Mouse (Mus musculus) embryonic facial prominence, embryonic 14.5 days (tissue): ENCODE results near the gene Rundc3b. TPM values are rescaled to one million over a fixed set of nuclear protein-coding genes. Genes with fewer than 3 reads are reported as not detected.
A peak's percentile ranks its signal among the peaks of the same experiment; 100 is the strongest.

Source experiments
- ATAC-seq: fragments of 200-750 bp; cut with Nextera tagmentation; 2 replicates; pipeline ENCODE4 v1.8.0; 2017; ENCODE audit warnings: low read depth, moderate number of reproducible peaks, moderate TSS enrichment
- DNase-seq: peaks from one replicate; pipeline ENCODE4 v3.0.0-alpha.2; 2015; ENCODE audit warnings: low spot score
- H3K27ac ChIP-seq: fragments of 300-500 bp; sonication (generic); replicated peaks from 2 replicates; pipeline ENCODE4 v1.5.1; 2014; ENCODE audit warnings: low read depth, mild to moderate bottlenecking, low read length, moderate library complexity
- H3K27me3 ChIP-seq: fragments of 300-500 bp; sonication (generic); replicated peaks from 2 replicates; pipeline ENCODE4 v1.6.1; 2014; ENCODE audit warnings: low read length; ENCODE audit not compliant: control insufficient read depth, insufficient read depth
- H3K36me3 ChIP-seq: fragments of 300-500 bp; sonication (generic); 2 replicates; pipeline ENCODE4 v1.6.1; 2014; ENCODE audit warnings: low read length, mixed read lengths; ENCODE audit not compliant: control insufficient read depth, insufficient read depth
- H3K4me1 ChIP-seq: fragments of 300-500 bp; sonication (generic); 2 replicates; pipeline ENCODE4 v1.6.1; 2014; ENCODE audit warnings: antibody characterized with exemption, low read length; ENCODE audit not compliant: control insufficient read depth, insufficient read depth
- H3K4me2 ChIP-seq: fragments of 300-500 bp; sonication (generic); 2 replicates; pipeline ENCODE4 v1.6.1; 2014; ENCODE audit warnings: low read depth, mild to moderate bottlenecking, low read length, moderate library complexity, mixed read lengths
- H3K4me3 ChIP-seq: fragments of 300-500 bp; sonication (generic); 2 replicates; pipeline ENCODE4 v1.5.1; 2014; ENCODE audit warnings: low read depth, mild to moderate bottlenecking, low read length
- H3K9ac ChIP-seq: fragments of 300-500 bp; sonication (generic); 2 replicates; pipeline ENCODE4 v1.6.1; 2014; ENCODE audit warnings: low read depth, mild to moderate bottlenecking, low read length, moderate library complexity, mixed read lengths
- H3K9me3 ChIP-seq: fragments of 300-500 bp; sonication (generic); 2 replicates; pipeline ENCODE4 v1.6.1; 2016; ENCODE audit warnings: low read length; ENCODE audit not compliant: control insufficient read depth
- WGBS: fragments of 180-500 bp; shearing (Covaris S2); extraction: QIAGEN DNeasy Blood & Tissue Kit; methylation state at CpG from one replicate; pipeline ENCODE4 v1.1.7; 2014; 5-methylcytosine and 5-hydroxymethylcytosine counted together
- polyA plus RNA-seq: library from polyadenylated mRNA; unstranded; fragments of >200 nt; fragmentation: Nextera tagmentation; extraction: Ambion mirVana; gene quantifications from 2 replicates; pipeline ENCODE4 v1.2.1, GENCODE M21; 2014

Rundc3b gene
- 4.2 and 5.4 TPM in 2 replicates for polyA plus RNA-seq

DNA sequence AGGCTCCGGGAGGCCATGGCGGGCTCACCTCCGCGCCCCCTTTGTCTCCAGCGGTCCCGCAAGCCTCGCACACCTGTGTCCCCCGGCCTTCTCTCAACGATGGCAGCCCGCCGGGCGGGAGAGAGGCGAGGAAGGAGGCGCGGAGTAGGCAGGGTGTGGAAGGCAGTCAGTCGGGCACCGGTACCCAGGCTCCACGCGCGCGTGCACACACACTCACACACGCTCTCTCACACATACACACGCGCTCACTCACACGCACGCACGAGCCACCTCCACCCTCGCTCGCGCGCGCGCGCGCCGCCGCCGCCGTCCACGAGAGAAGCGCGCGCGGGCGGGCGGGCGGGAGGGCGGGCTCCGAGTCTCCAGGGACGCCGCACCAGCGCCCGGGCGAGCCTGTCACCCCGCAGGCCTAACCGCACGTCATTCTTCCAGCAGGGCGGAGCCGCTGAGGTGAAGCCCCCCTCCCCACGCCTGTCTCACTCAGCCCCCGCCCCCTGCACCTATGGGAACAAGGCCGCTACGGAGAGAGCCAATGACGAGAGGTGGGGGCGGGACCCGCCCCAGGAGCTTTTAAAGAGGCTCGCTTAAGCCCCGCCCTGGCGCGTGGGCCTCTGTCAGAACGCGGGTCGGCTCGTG is at the start of gene Rundc3b:
Gene Rundc3b (minus strand): TSS at position 357 of the 636 bp plus-strand sequence.
- Histone ChIP-seq H3K4me1 (no peaks in the 10 kb centered on the region), H3K9ac (peak within 1 kb of the TSS; percentile 76), H3K9me3 (no peaks in the 10 kb centered on the region), H3K4me2 (peak within 1 kb of the TSS; percentile 96), H3K27me3 (no peaks in the 10 kb centered on the region), H3K27ac (no peak within 1 kb of the TSS; the same call in 1 of the 2 replicates), H3K4me3 (peak within 1 kb of the TSS; percentile 89), H3K36me3 (no peaks in the 10 kb centered on the region)
- 0% methylated on average over 5 of the region's 74 CpGs for WGBS
- peak; percentile 97 for DNase-seq
- peak; percentile 98 for ATAC-seq

GRCm38 (mm10) chr5:8669606-8670005 is 46.9 kb upstream of the Rundc3b start:
- Histone ChIP-seq H3K27ac (no peak overlapping the region), H3K9me3 (no peaks in the 10 kb centered on the region), H3K4me3 (no peak overlapping the region), H3K9ac (no peak overlapping the region), H3K4me1 (no peaks in the 10 kb centered on the region), H3K4me2 (no peak overlapping the region), H3K36me3 (no peaks in the 10 kb centered on the region), H3K27me3 (no peaks in the 10 kb centered on the region)
- ATAC-seq: no peak
- WGBS: 94% methylated on average over 1 of the region's 1 CpGs
- no peak for DNase-seq

- H3K4me2 ChIP-seq: no peak overlapping the region
- no peak overlapping the region for H3K27ac ChIP-seq
- ATAC-seq (no peak), DNase-seq (no peak)
- no peaks in the 10 kb centered on the region for H3K27me3 ChIP-seq
- 80% methylated on average over 9 of the region's 9 CpGs for WGBS
- H3K36me3 ChIP-seq: no peaks in the 10 kb centered on the region
- H3K9me3 ChIP-seq: no peaks in the 10 kb centered on the region
- no peaks in the 10 kb centered on the region for H3K4me1 ChIP-seq
- H3K4me3 ChIP-seq: no peak overlapping the region
- no peak overlapping the region for H3K9ac ChIP-seq
Measured at GRCm38 (mm10) chr5:8667758-8668474, 45.2 kb upstream of the Rundc3b start.

DNA sequence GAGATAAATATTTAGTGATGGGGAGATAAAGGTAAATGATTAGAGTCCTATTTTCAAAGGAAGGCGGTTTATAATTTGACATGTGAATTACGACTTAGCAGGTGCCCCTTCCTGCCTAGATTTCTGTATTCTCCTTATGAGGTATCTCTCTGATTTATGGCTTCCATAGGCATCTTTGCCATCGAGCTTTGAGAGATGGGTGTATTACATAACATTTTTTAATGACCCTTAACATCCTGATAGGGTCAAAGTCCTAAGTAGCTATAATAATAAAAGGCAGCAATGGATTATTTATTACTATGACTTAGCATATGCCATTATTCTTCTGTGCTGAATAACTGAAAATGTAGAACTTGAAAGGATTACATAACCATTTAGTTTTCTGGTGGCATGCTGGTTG is 41.9 kb upstream of the Rundc3b start:
- DNase-seq: no peak
- no peaks in the 10 kb centered on the region for H3K27me3 ChIP-seq
- H3K27ac ChIP-seq: no peak overlapping the region
- 76% methylated on average over 3 of the region's 3 CpGs for WGBS
- no peak overlapping the region for H3K4me2 ChIP-seq
- no peak overlapping the region for H3K9ac ChIP-seq
- no peaks in the 10 kb centered on the region for H3K36me3 ChIP-seq
- ATAC-seq: no peak
- no peaks in the 10 kb centered on the region for H3K9me3 ChIP-seq
- H3K4me3 ChIP-seq: no peak overlapping the region
- no peaks in the 10 kb centered on the region for H3K4me1 ChIP-seq

- H3K4me2 ChIP-seq: peak overlapping the region; percentile 86
- WGBS: 55% methylated on average over 10 of the region's 10 CpGs
- no peaks in the 10 kb centered on the region for H3K36me3 ChIP-seq
- H3K27ac ChIP-seq: no peak overlapping the region
- H3K27me3 ChIP-seq: no peaks in the 10 kb centered on the region
- no peak overlapping the region; the same call in 1 of the 2 replicates for H3K9ac ChIP-seq
- no peaks in the 10 kb centered on the region for H3K4me1 ChIP-seq
- ATAC-seq (no peak), DNase-seq (peak; percentile 7)
- no peaks in the 10 kb centered on the region for H3K9me3 ChIP-seq
- H3K4me3 ChIP-seq: peak overlapping the region; percentile 45
Measured at GRCm38 (mm10) chr5:8660738-8661151, 38.0 kb upstream of the Rundc3b start.

- DNase-seq (peak; percentile 4), ATAC-seq (peak; percentile 37; the same call in 1 of the 2 replicates)
- Histone ChIP-seq H3K36me3 (no peaks in the 10 kb centered on the region), H3K27me3 (no peaks in the 10 kb centered on the region), H3K9me3 (no peaks in the 10 kb centered on the region), H3K9ac (peak within 1 kb of the TSS; percentile 53), H3K4me2 (peak within 1 kb of the TSS; percentile 86), H3K27ac (no peak within 1 kb of the TSS), H3K4me1 (no peaks in the 10 kb centered on the region), H3K4me3 (peak within 1 kb of the TSS; percentile 45)
- 8% methylated on average over 32 of the region's 37 CpGs for WGBS
Measured at GRCm38 (mm10) chr5:8659911-8660737, 37.4 kb upstream of the Rundc3b start, which contains the start of gene Abcb1a. Gene Abcb1a (plus strand): TSS chr5:8660077.

GRCm38 (mm10) chr5:8652085-8652484 is 29.3 kb upstream of the Rundc3b start:
- Histone ChIP-seq H3K36me3 (no peaks in the 10 kb centered on the region), H3K4me1 (no peaks in the 10 kb centered on the region), H3K9ac (no peak overlapping the region), H3K27ac (no peak overlapping the region), H3K9me3 (no peaks in the 10 kb centered on the region), H3K4me3 (no peak overlapping the region), H3K27me3 (no peaks in the 10 kb centered on the region), H3K4me2 (no peak overlapping the region)
- DNase-seq: no peak
- WGBS: 74% methylated on average over 2 of the region's 2 CpGs
- ATAC-seq: no peak

GRCm38 (mm10) chr5:8648774-8649173 is 26.0 kb upstream of the Rundc3b start:
- H3K27ac ChIP-seq: no peak overlapping the region
- no peaks in the 10 kb centered on the region for H3K4me1 ChIP-seq
- DNase-seq (no peak), ATAC-seq (no peak)
- no peak overlapping the region for H3K4me3 ChIP-seq
- no peaks in the 10 kb centered on the region for H3K27me3 ChIP-seq
- H3K36me3 ChIP-seq: no peaks in the 10 kb centered on the region
- H3K9me3 ChIP-seq: no peaks in the 10 kb centered on the region
- H3K4me2 ChIP-seq: no peak overlapping the region
- H3K9ac ChIP-seq: no peak overlapping the region
